In genomic region chr17:3248875-3249274, GRCm38 (mm10) we compare ENCODE assay signal across 12 mouse cellular contexts.
A peak's percentile ranks its signal among the peaks of the same experiment; 100 is the strongest.
DNase-seq lines count a peak whose midpoint lies in the region; ATAC-seq lines count a peak whose summit lies in the region.
"Had no signal": no experiment of that assay in that cellular context is flagged by ENCODE, and none has a peak within 500 bp of the region (broad histone marks: within the 10 kb centered on the region; RNA-seq: fewer than 3 reads in every experiment).

No protein-coding gene starts in this region.

- H3K27me3 ChIP-seq in hindbrain, embryonic 10.5 days (ENCODE audit: insufficient read depth, poor library complexity, severe bottlenecking), result no peaks in the 10 kb centered on the region
- H3K27me3 ChIP-seq in hindbrain, embryonic 11.5 days (ENCODE audit: control insufficient read depth, insufficient read depth, low read length), result no peaks in the 10 kb centered on the region
- H3K27me3 ChIP-seq: embryonic facial prominence, embryonic 13.5 days had no signal

- no peak for ATAC-seq in hindbrain, embryonic 11.5 days (ENCODE audit: low FRiP score)

- H3K9ac ChIP-seq in hindbrain, embryonic 11.5 days (ENCODE audit: low read depth, low read length), result no peak overlapping the region
- H3K9ac ChIP-seq: embryonic facial prominence, embryonic 13.5 days had no signal

- no peaks in the 10 kb centered on the region for H3K36me3 ChIP-seq in hindbrain, embryonic 10.5 days
- H3K36me3 ChIP-seq in hindbrain, embryonic 11.5 days (ENCODE audit: control insufficient read depth, insufficient read depth, low read length), result no peaks in the 10 kb centered on the region

- WGBS in hindbrain, embryonic 10.5 days, result 90% methylated on average over 6 of the region's 6 CpGs
- 87% methylated on average over 6 of the region's 6 CpGs for WGBS in hindbrain, embryonic 11.5 days

- peaks cover 44% of the 10 kb centered on the region for H3K4me1 ChIP-seq in hindbrain, embryonic 10.5 days (replicated peaks)
- peaks cover 8% of the 10 kb centered on the region; the same call in 1 of the 2 replicates for H3K4me1 ChIP-seq in hindbrain, embryonic 11.5 days (replicated peaks; ENCODE audit: control insufficient read depth, insufficient read depth, low read length)

- DNase-seq in hindbrain, embryonic 10.5 days (ENCODE audit: low spot score), result no peak
- no peak for DNase-seq in hindbrain, embryonic 11.5 days (ENCODE audit: low spot score)
- peak; percentile 47 to 57 for DNase-seq in right cerebral cortex, adult 2 months (ENCODE audit: low spot score in 2 of 2)
- no peak for DNase-seq in right cerebral cortex, postnatal 14 days
- DNase-seq in left cerebral cortex, adult 18-20 months (ENCODE audit: low spot score in 2 of 2), result peak; percentile 25 to 40
- DNase-seq in cerebellum, adult 18-20 months, result no peak
- DNase-seq in kidney, postnatal 10 days, result no peak
- no peak for DNase-seq in urinary bladder, adult 18-20 months (ENCODE audit: low spot score in 2 of 2)
- DNase-seq: cerebellum, adult 9-11 months; thymus, postnatal 14 days had no signal

- H3K9me3 ChIP-seq in hindbrain, embryonic 10.5 days, result no peaks in the 10 kb centered on the region
- H3K9me3 ChIP-seq in hindbrain, embryonic 11.5 days (ENCODE audit: control insufficient read depth, low read length), result no peaks in the 10 kb centered on the region
- H3K9me3 ChIP-seq: embryonic facial prominence, embryonic 13.5 days; limb, embryonic 10.5 days had no signal

- H3K27ac ChIP-seq in hindbrain, embryonic 10.5 days, result peak overlapping the region; percentile 71
- no peak overlapping the region; the same call in 1 of the 2 replicates for H3K27ac ChIP-seq in hindbrain, embryonic 11.5 days (ENCODE audit: low read depth, low read length)
- H3K27ac ChIP-seq: embryonic facial prominence, embryonic 13.5 days; limb, embryonic 10.5 days had no signal

- no peak overlapping the region for H3K4me3 ChIP-seq in hindbrain, embryonic 10.5 days
- H3K4me3 ChIP-seq in hindbrain, embryonic 11.5 days (ENCODE audit: low read depth, low read length), result no peak overlapping the region
- H3K4me3 ChIP-seq: embryonic facial prominence, embryonic 13.5 days; limb, embryonic 10.5 days had no signal

- no peak overlapping the region for H3K4me2 ChIP-seq in hindbrain, embryonic 11.5 days (replicated peaks; ENCODE audit: low read depth, low read length)
- H3K4me2 ChIP-seq: embryonic facial prominence, embryonic 13.5 days had no signal

Comparison
In these comparisons a context has a peak if more than half of its experiments do, and no peak if none do; other contexts are left out.
1. DNase-seq: peak in right cerebral cortex, adult 2 months (2 of 2) and left cerebral cortex, adult 18-20 months (2 of 2); none in hindbrain, embryonic 10.5 days (single experiment), hindbrain, embryonic 11.5 days (single experiment), right cerebral cortex, postnatal 14 days (single experiment), cerebellum, adult 18-20 months (0 of 2), kidney, postnatal 10 days (single experiment) and urinary bladder, adult 18-20 months (0 of 2).